Mouse (Mus musculus): ENCODE data around the gene Calml4. TPM values are rescaled to one million over a fixed set of nuclear protein-coding genes. Genes with fewer than 3 reads are reported as not detected.

Calml4 gene
- polyA plus RNA-seq, 1 experiment from 2014 or later: 1.8 TPM

- Histone ChIP-seq H3K9me3 (replicated peaks) (no peaks in the 10 kb centered on the region), H3K27me3 (no peaks in the 10 kb centered on the region), H3K27ac (peak overlapping the region; percentile 77), H3K4me2 (peak overlapping the region; percentile 94), H3K9ac (peak overlapping the region; percentile 50), H3K4me1 (replicated peaks) (peaks cover 49% of the 10 kb centered on the region), H3K4me3 (replicated peaks) (peak overlapping the region; percentile 80), H3K36me3 (no peaks in the 10 kb centered on the region)
- WGBS (ENCODE audit: insufficient replicate concordance): 47% methylated on average over 3 of the region's 3 CpGs
- no peak for ATAC-seq (ENCODE audit: low read depth)
- DNase-seq: no peak
These were observed 20.3 kb upstream of the Calml4 start for GRCm38 (mm10) chr9:62837611-62838010.

- H3K4me3 ChIP-seq (replicated peaks): peak overlapping the region; percentile 80
- WGBS (ENCODE audit: insufficient replicate concordance): 4% methylated on average over 8 of the region's 8 CpGs
- no peak for ATAC-seq (ENCODE audit: low read depth)
- H3K9ac ChIP-seq: peak overlapping the region; percentile 50
- no peaks in the 10 kb centered on the region for H3K27me3 ChIP-seq
- no peak for DNase-seq
- H3K4me2 ChIP-seq: peak overlapping the region; percentile 94
- peak overlapping the region; percentile 77 for H3K27ac ChIP-seq
- H3K9me3 ChIP-seq (replicated peaks): no peaks in the 10 kb centered on the region
- H3K4me1 ChIP-seq (replicated peaks): peaks cover 54% of the 10 kb centered on the region
- H3K36me3 ChIP-seq: no peaks in the 10 kb centered on the region
These were observed 19.8 kb upstream of the Calml4 start for GRCm38 (mm10) chr9:62838146-62838505.

- no peaks in the 10 kb centered on the region for H3K27me3 ChIP-seq
- H3K4me1 ChIP-seq (replicated peaks): peaks cover 56% of the 10 kb centered on the region
- H3K27ac ChIP-seq: peak within 1 kb of the TSS; percentile 92
- peak within 1 kb of the TSS; percentile 94 for H3K4me2 ChIP-seq
- ATAC-seq (ENCODE audit: low read depth) (peak; percentile 95), DNase-seq (peak; percentile 84)
- peak within 1 kb of the TSS; percentile 80 for H3K4me3 ChIP-seq (replicated peaks)
- H3K9me3 ChIP-seq (replicated peaks): no peaks in the 10 kb centered on the region
- under 1% methylated on average over 48 of the region's 48 CpGs for WGBS (ENCODE audit: insufficient replicate concordance)
- H3K36me3 ChIP-seq: no peaks in the 10 kb centered on the region
- H3K9ac ChIP-seq: peak within 1 kb of the TSS; percentile 96
These were observed 19.2 kb upstream of the Calml4 start, which contains the start of gene Cln6 for GRCm38 (mm10) chr9:62838506-62839171. Gene Cln6, plus strand, starts transcription at chr9:62838785.

GRCm38 (mm10) chr9:62839172-62839770 lies 18.6 kb upstream of the Calml4 start:
- H3K27me3 ChIP-seq: no peaks in the 10 kb centered on the region
- H3K4me2 ChIP-seq: peak overlapping the region; percentile 94
- H3K36me3 ChIP-seq: no peaks in the 10 kb centered on the region
- peak overlapping the region; percentile 80 for H3K4me3 ChIP-seq (replicated peaks)
- H3K9me3 ChIP-seq (replicated peaks): no peaks in the 10 kb centered on the region
- peak overlapping the region; percentile 92 for H3K27ac ChIP-seq
- H3K9ac ChIP-seq: peak overlapping the region; percentile 96
- ATAC-seq (ENCODE audit: low read depth): peak; percentile 8
- no peak for DNase-seq
- H3K4me1 ChIP-seq (replicated peaks): peaks cover 56% of the 10 kb centered on the region
- WGBS (ENCODE audit: insufficient replicate concordance): 7% methylated on average over 14 of the region's 14 CpGs

GRCm38 (mm10) chr9:62843356-62844024 lies 14.4 kb upstream of the Calml4 start:
- ATAC-seq (ENCODE audit: low read depth): no peak
- WGBS (ENCODE audit: insufficient replicate concordance): 73% methylated on average over 10 of the region's 10 CpGs
- peak overlapping the region; percentile 18; the same call in 1 of the 2 replicates for H3K27ac ChIP-seq

GRCm38 (mm10) chr9:62844461-62844860 lies 13.4 kb upstream of the Calml4 start:
- H3K9me3 ChIP-seq (replicated peaks): no peaks in the 10 kb centered on the region
- ATAC-seq (ENCODE audit: low read depth): no peak

More at GRCm38 (mm10) chr9:62843356-62844024, 14.4 kb upstream of the Calml4 start:
- no peaks in the 10 kb centered on the region for H3K9me3 ChIP-seq (replicated peaks)
- no peak overlapping the region for H3K4me2 ChIP-seq
- H3K36me3 ChIP-seq: peaks cover 19% of the 10 kb centered on the region
- no peaks in the 10 kb centered on the region for H3K27me3 ChIP-seq
- H3K4me1 ChIP-seq (replicated peaks): peaks cover 43% of the 10 kb centered on the region
- H3K4me3 ChIP-seq (replicated peaks): no peak overlapping the region
- no peak overlapping the region for H3K9ac ChIP-seq
- DNase-seq: no peak

GRCm38 (mm10) chr9:62847694-62848093 lies 10.2 kb upstream of the Calml4 start:
- Histone ChIP-seq H3K4me2 (no peak overlapping the region), H3K9ac (no peak overlapping the region), H3K27ac (peak overlapping the region; percentile 37; the same call in 1 of the 2 replicates), H3K9me3 (replicated peaks) (no peaks in the 10 kb centered on the region), H3K4me3 (replicated peaks) (no peak overlapping the region), H3K27me3 (no peaks in the 10 kb centered on the region), H3K36me3 (peaks cover 35% of the 10 kb centered on the region), H3K4me1 (replicated peaks) (peaks cover 15% of the 10 kb centered on the region)
- ATAC-seq (ENCODE audit: low read depth) (peak; percentile 83), DNase-seq (peak; percentile 76)
- 5% methylated on average over 3 of the region's 3 CpGs for WGBS (ENCODE audit: insufficient replicate concordance)

More at GRCm38 (mm10) chr9:62844461-62844860, 13.4 kb upstream of the Calml4 start:
- no peak overlapping the region for H3K4me3 ChIP-seq (replicated peaks)
- peaks cover 19% of the 10 kb centered on the region for H3K36me3 ChIP-seq
- H3K27ac ChIP-seq: no peak overlapping the region
- 79% methylated on average over 5 of the region's 5 CpGs for WGBS (ENCODE audit: insufficient replicate concordance)
- DNase-seq: no peak
- no peaks in the 10 kb centered on the region for H3K27me3 ChIP-seq
- H3K9ac ChIP-seq: no peak overlapping the region
- peaks cover 36% of the 10 kb centered on the region for H3K4me1 ChIP-seq (replicated peaks)
- no peak overlapping the region for H3K4me2 ChIP-seq

GRCm38 (mm10) chr9:62848641-62849040 lies 9.2 kb upstream of the Calml4 start:
- 78% methylated on average over 3 of the region's 3 CpGs for WGBS (ENCODE audit: insufficient replicate concordance)
- Histone ChIP-seq H3K4me2 (no peak overlapping the region), H3K9me3 (replicated peaks) (no peaks in the 10 kb centered on the region), H3K4me3 (replicated peaks) (no peak overlapping the region), H3K27ac (no peak overlapping the region), H3K9ac (no peak overlapping the region), H3K36me3 (peaks cover 35% of the 10 kb centered on the region), H3K27me3 (no peaks in the 10 kb centered on the region), H3K4me1 (replicated peaks) (peaks cover 10% of the 10 kb centered on the region)
- DNase-seq (no peak), ATAC-seq (ENCODE audit: low read depth) (no peak)

GRCm38 (mm10) chr9:62851571-62851970 lies 6.3 kb upstream of the Calml4 start:
- H3K36me3 ChIP-seq: peaks cover 27% of the 10 kb centered on the region
- H3K4me3 ChIP-seq (replicated peaks): no peak overlapping the region
- no peak for DNase-seq
- ATAC-seq (ENCODE audit: low read depth): no peak
- 69% methylated on average over 2 of the region's 2 CpGs for WGBS (ENCODE audit: insufficient replicate concordance)
- no peak overlapping the region for H3K27ac ChIP-seq
- no peak overlapping the region for H3K9ac ChIP-seq
- H3K9me3 ChIP-seq (replicated peaks): no peaks in the 10 kb centered on the region
- H3K4me2 ChIP-seq: no peak overlapping the region
- H3K4me1 ChIP-seq (replicated peaks): peaks cover 15% of the 10 kb centered on the region
- no peaks in the 10 kb centered on the region for H3K27me3 ChIP-seq

- Histone ChIP-seq H3K9ac (no peak overlapping the region), H3K4me1 (replicated peaks) (peaks cover 19% of the 10 kb centered on the region), H3K27me3 (no peaks in the 10 kb centered on the region), H3K27ac (no peak overlapping the region), H3K9me3 (replicated peaks) (no peaks in the 10 kb centered on the region), H3K4me3 (replicated peaks) (no peak overlapping the region), H3K36me3 (peaks cover 17% of the 10 kb centered on the region), H3K4me2 (no peak overlapping the region)
- ATAC-seq (ENCODE audit: low read depth) (no peak), DNase-seq (no peak)
- WGBS (ENCODE audit: insufficient replicate concordance): 59% methylated on average over 4 of the region's 4 CpGs
These were observed 3.4 kb upstream of the Calml4 start for GRCm38 (mm10) chr9:62854483-62854882.

GRCm38 (mm10) chr9:62857216-62857615 lies 664 bp upstream of the Calml4 start:
- Histone ChIP-seq H3K9ac (no peak overlapping the region), H3K27ac (no peak overlapping the region; the same call in 1 of the 2 replicates), H3K9me3 (replicated peaks) (no peaks in the 10 kb centered on the region), H3K27me3 (no peaks in the 10 kb centered on the region), H3K4me2 (no peak overlapping the region), H3K4me3 (replicated peaks) (no peak overlapping the region), H3K36me3 (no peaks in the 10 kb centered on the region), H3K4me1 (replicated peaks) (peaks cover 19% of the 10 kb centered on the region)
- DNase-seq: no peak
- no peak for ATAC-seq (ENCODE audit: low read depth)
- 52% methylated on average over 9 of the region's 9 CpGs for WGBS (ENCODE audit: insufficient replicate concordance)
